ENCODE assay signal across 11 mouse cellular contexts in genomic region chr6:105676637-105677036, GRCm38 (mm10). TPM values are rescaled to one million over a fixed set of nuclear protein-coding genes. Genes with fewer than 3 reads are reported as not detected.
A peak's percentile ranks its signal among the peaks of the same experiment; 100 is the strongest.
DNase-seq lines count a peak whose midpoint lies in the region; ATAC-seq and TF ChIP-seq lines count a peak whose summit lies in the region.
"Had no signal": no experiment of that assay in that cellular context is flagged by ENCODE, and none has a peak within 500 bp of the region (broad histone marks: within the 10 kb centered on the region; RNA-seq: fewer than 3 reads in every experiment).

No protein-coding gene starts in this region.

- peak overlapping the region; percentile 47 for H3K9ac ChIP-seq in forebrain, embryonic 15.5 days (replicated peaks)
- H3K9ac ChIP-seq in limb, embryonic 11.5 days (ENCODE audit: low read length): no peak overlapping the region
- H3K9ac ChIP-seq: liver, embryonic 14.5 days had no signal

- no peak for ATAC-seq in forebrain, embryonic 15.5 days (replicated peaks)
- ATAC-seq in limb, embryonic 11.5 days (ENCODE audit: insufficient number of reproducible peaks, low FRiP score, low TSS enrichment, low read depth): peak; percentile 61; the same call in 1 of the 2 replicates

- peaks cover 17% of the 10 kb centered on the region for H3K4me1 ChIP-seq in forebrain, embryonic 15.5 days
- peaks cover 5% of the 10 kb centered on the region; the same call in 1 of the 2 replicates for H3K4me1 ChIP-seq in limb, embryonic 11.5 days (ENCODE audit: control insufficient read depth, insufficient read depth, low read length)

- peak overlapping the region; percentile 94 for H3K27ac ChIP-seq in left cerebral cortex, adult 2 months
- no peak overlapping the region for H3K27ac ChIP-seq in forebrain, embryonic 15.5 days (replicated peaks)
- no peak overlapping the region for H3K27ac ChIP-seq in limb, embryonic 11.5 days (replicated peaks; ENCODE audit: low read depth, low read length)
- H3K27ac ChIP-seq: liver, embryonic 14.5 days had no signal

- no peaks in the 10 kb centered on the region for H3K9me3 ChIP-seq in forebrain, embryonic 15.5 days
- H3K9me3 ChIP-seq in limb, embryonic 11.5 days (ENCODE audit: control insufficient read depth, low read length): no peaks in the 10 kb centered on the region

- H3K27me3 ChIP-seq in forebrain, embryonic 15.5 days: peaks cover 31% of the 10 kb centered on the region
- peaks cover 16% of the 10 kb centered on the region for H3K27me3 ChIP-seq in limb, embryonic 11.5 days (ENCODE audit: control insufficient read depth, insufficient read depth, low read length)

- 28% methylated on average over 5 of the region's 5 CpGs for WGBS in forebrain, embryonic 15.5 days
- 7% methylated on average over 5 of the region's 5 CpGs for WGBS in limb, embryonic 11.5 days

- H3K4me2 ChIP-seq in forebrain, embryonic 15.5 days (replicated peaks): peak overlapping the region; percentile 88
- peak overlapping the region; percentile 70; the same call in 1 of the 2 replicates for H3K4me2 ChIP-seq in limb, embryonic 11.5 days (ENCODE audit: low read depth, severe bottlenecking)

- peak overlapping the region; percentile 65 for H3K4me3 ChIP-seq in left cerebral cortex, adult 2 months
- peak overlapping the region; percentile 42 for H3K4me3 ChIP-seq in forebrain, embryonic 15.5 days
- H3K4me3 ChIP-seq in limb, embryonic 11.5 days (ENCODE audit: low read depth, low read length): no peak overlapping the region
- H3K4me3 ChIP-seq: myocyte had no signal

- no peak for DNase-seq in left cerebral cortex, adult 2 months (ENCODE audit: extremely low spot score in 1 of 2, low spot score in 2 of 2)
- DNase-seq in left cerebral cortex, postnatal 14 days (ENCODE audit: low spot score in 2 of 2): no peak
- peak; percentile 51 for DNase-seq in limb, embryonic 11.5 days (ENCODE audit: low spot score)
- peak; percentile 39 for DNase-seq in retina, embryonic 14.5 days (ENCODE audit: low spot score)
- no peak for DNase-seq in urinary bladder, postnatal 36 days (ENCODE audit: low spot score in 2 of 2)
- no peak for DNase-seq in gastrocnemius, postnatal 25 days
- DNase-seq: kidney, adult 11 months; spleen, adult 18-20 months had no signal

- no peak for TF ChIP-seq CTCF in left cerebral cortex, adult 2 months (IDR thresholded peaks at IDR 0.05)

- no peaks in the 10 kb centered on the region for H3K36me3 ChIP-seq in forebrain, embryonic 15.5 days
- H3K36me3 ChIP-seq in limb, embryonic 11.5 days (ENCODE audit: control insufficient read depth, insufficient read depth, low read length): no peaks in the 10 kb centered on the region

- intact Hi-C loops in left cerebral cortex, adult 2 months (cut with DNase I): loop anchor here (10.0 kb wide), 4 partner anchors 192 to 1192 kb away; no protein-coding TSS in a partner anchor
- intact Hi-C loops in left cerebral cortex, postnatal 14 days (cut with DNase I): no loop called here

RNA-seq across cellular contexts. Expression of gene Cntn4, which starts 0.8 kb away (rescaled TPM):
- 10 to 100 TPM; 63.9 to 69.4 TPM for total RNA-seq in left cerebral cortex, adult 2 months (2021)
- total RNA-seq in left cerebral cortex, postnatal 14 days (2021): 10 to 100 TPM; 41.1 to 51.9 TPM
- polyA plus RNA-seq in forebrain, embryonic 15.5 days (2015; fragmentation: Nextera tagmentation; extraction: Ambion mirVana): 6.2 and 7.1 TPM in 2 replicates
- 0.94 and 1.0 TPM in 2 replicates for polyA plus RNA-seq in limb, embryonic 11.5 days (2014; fragmentation: Nextera tagmentation; extraction: Ambion mirVana)
- not detected for total RNA-seq in gastrocnemius, postnatal 25 days (2021)
- polyA plus RNA-seq: myocyte had no signal

Comparison
In these comparisons a context has a peak if more than half of its experiments do, and no peak if none do; other contexts are left out.
1. DNase-seq: peak in limb, embryonic 11.5 days (single experiment) and retina, embryonic 14.5 days (single experiment); none in left cerebral cortex, adult 2 months (0 of 2), left cerebral cortex, postnatal 14 days (0 of 2), urinary bladder, postnatal 36 days (0 of 2) and gastrocnemius, postnatal 25 days (single experiment).
2. RNA of gene Cntn4, which starts 0.8 kb away (total RNA-seq): 63.9 to 69.4 TPM in left cerebral cortex, adult 2 months and 41.1 to 51.9 TPM in left cerebral cortex, postnatal 14 days; not detected in gastrocnemius, postnatal 25 days; every median in the first group is over 10 times any median in the second.